ENCODE assay signal across 18 mouse cellular contexts in the genomic region with DNA sequence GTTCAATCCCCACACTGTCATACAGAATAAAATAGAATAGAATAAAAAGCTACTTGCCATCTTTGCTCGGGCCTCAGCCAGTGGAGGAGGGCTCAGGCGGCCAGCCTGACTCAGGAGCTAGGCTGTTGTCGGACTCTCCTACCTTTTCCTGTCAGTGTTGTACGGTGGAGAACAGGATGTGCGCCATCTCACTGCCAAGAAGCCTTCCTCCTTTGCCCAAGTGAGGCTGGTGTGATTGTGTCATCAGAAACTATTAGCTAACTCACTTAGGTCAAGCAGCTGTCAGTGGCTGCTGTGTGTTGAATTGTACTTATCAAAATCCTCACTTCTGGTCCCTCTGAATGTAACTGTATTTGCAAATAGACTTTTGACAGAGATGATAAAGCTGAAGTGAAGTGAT. TPM values are rescaled to one million over a fixed set of nuclear protein-coding genes. Genes with fewer than 3 reads are reported as not detected.
A peak's percentile ranks its signal among the peaks of the same experiment; 100 is the strongest.
DNase-seq lines count a peak whose midpoint lies in the region; ATAC-seq lines count a peak whose summit lies in the region.
"Had no signal": no experiment of that assay in that cellular context is flagged by ENCODE, and none has a peak within 500 bp of the region (broad histone marks: within the 10 kb centered on the region; RNA-seq: fewer than 3 reads in every experiment).

No protein-coding gene starts in this region.

- H3K9me3 ChIP-seq in forebrain, embryonic 12.5 days: no peaks in the 10 kb centered on the region
- H3K9me3 ChIP-seq in forebrain, embryonic 11.5 days (ENCODE audit: control insufficient read depth, low read length): no peaks in the 10 kb centered on the region
- H3K9me3 ChIP-seq in liver, embryonic 15.5 days (replicated peaks): no peaks in the 10 kb centered on the region
- no peaks in the 10 kb centered on the region for H3K9me3 ChIP-seq in intestine, embryonic 15.5 days
- H3K9me3 ChIP-seq: embryonic facial prominence, embryonic 10.5 days; heart, embryonic 15.5 days; lung, embryonic 15.5 days; midbrain, embryonic 13.5 days had no signal

- no peaks in the 10 kb centered on the region for H3K36me3 ChIP-seq in forebrain, embryonic 12.5 days (replicated peaks)
- no peaks in the 10 kb centered on the region for H3K36me3 ChIP-seq in forebrain, embryonic 11.5 days (ENCODE audit: control insufficient read depth, insufficient read depth, low read length)
- H3K36me3 ChIP-seq in liver, embryonic 15.5 days (replicated peaks): peaks cover 20% of the 10 kb centered on the region
- H3K36me3 ChIP-seq in intestine, embryonic 15.5 days: no peaks in the 10 kb centered on the region
- H3K36me3 ChIP-seq: embryonic facial prominence, embryonic 10.5 days; heart, embryonic 15.5 days; lung, embryonic 15.5 days had no signal

- peak overlapping the region; percentile 17; the same call in 1 of the 2 replicates for H3K9ac ChIP-seq in forebrain, embryonic 12.5 days
- H3K9ac ChIP-seq in forebrain, embryonic 11.5 days (ENCODE audit: low read length): no peak overlapping the region
- no peak overlapping the region for H3K9ac ChIP-seq in liver, embryonic 15.5 days
- no peak overlapping the region for H3K9ac ChIP-seq in intestine, embryonic 15.5 days
- H3K9ac ChIP-seq: heart, embryonic 15.5 days; lung, embryonic 15.5 days; midbrain, embryonic 13.5 days had no signal

- H3K27ac ChIP-seq in forebrain, embryonic 12.5 days: no peak overlapping the region
- no peak overlapping the region for H3K27ac ChIP-seq in forebrain, embryonic 11.5 days (ENCODE audit: low read depth, low read length)
- 0 out of 2 replicates have a peak overlapping the region, but pooled peaks have one; percentile 9 for H3K27ac ChIP-seq in liver, embryonic 15.5 days (replicated peaks)
- H3K27ac ChIP-seq in intestine, embryonic 15.5 days: no peak overlapping the region
- H3K27ac ChIP-seq: embryonic facial prominence, embryonic 10.5 days; heart, embryonic 15.5 days; lung, embryonic 15.5 days; midbrain, embryonic 13.5 days had no signal

- 91% methylated on average over 5 of the region's 5 CpGs for WGBS in forebrain, embryonic 12.5 days
- WGBS in forebrain, embryonic 11.5 days: 86% methylated on average over 5 of the region's 5 CpGs
- WGBS in liver, embryonic 15.5 days (ENCODE audit: insufficient replicate concordance): 54% methylated on average over 5 of the region's 5 CpGs
- WGBS in intestine, embryonic 15.5 days: 75% methylated on average over 5 of the region's 5 CpGs

- no peaks in the 10 kb centered on the region for H3K27me3 ChIP-seq in forebrain, embryonic 12.5 days
- no peaks in the 10 kb centered on the region for H3K27me3 ChIP-seq in forebrain, embryonic 11.5 days (ENCODE audit: control insufficient read depth, insufficient read depth, low read length)
- H3K27me3 ChIP-seq in liver, embryonic 15.5 days: no peaks in the 10 kb centered on the region
- no peaks in the 10 kb centered on the region for H3K27me3 ChIP-seq in intestine, embryonic 15.5 days (replicated peaks)
- H3K27me3 ChIP-seq: heart, embryonic 15.5 days; lung, embryonic 15.5 days; midbrain, embryonic 13.5 days had no signal

- peaks cover 10% of the 10 kb centered on the region for H3K4me1 ChIP-seq in forebrain, embryonic 12.5 days
- no peaks in the 10 kb centered on the region; the same call in 1 of the 2 replicates for H3K4me1 ChIP-seq in forebrain, embryonic 11.5 days (replicated peaks; ENCODE audit: control insufficient read depth, insufficient read depth, low read length)
- H3K4me1 ChIP-seq in liver, embryonic 15.5 days (replicated peaks): peaks cover 45% of the 10 kb centered on the region
- H3K4me1 ChIP-seq in intestine, embryonic 15.5 days (replicated peaks): peaks cover 8% of the 10 kb centered on the region; the same call in 1 of the 2 replicates

- no peak for ATAC-seq in forebrain, embryonic 12.5 days (ENCODE audit: low FRiP score)
- no peak for ATAC-seq in forebrain, embryonic 11.5 days (replicated peaks; ENCODE audit: low FRiP score)
- ATAC-seq in liver, embryonic 15.5 days (ENCODE audit: insufficient read depth): no peak
- no peak for ATAC-seq in intestine, embryonic 15.5 days
- ATAC-seq: hindbrain, embryonic 16.5 days; midbrain, embryonic 13.5 days had no signal

- no peak overlapping the region for H3K4me3 ChIP-seq in forebrain, embryonic 12.5 days (replicated peaks)
- no peak overlapping the region for H3K4me3 ChIP-seq in forebrain, embryonic 11.5 days (ENCODE audit: low read depth, low read length)
- no peak overlapping the region for H3K4me3 ChIP-seq in liver, embryonic 15.5 days (replicated peaks)
- no peak overlapping the region for H3K4me3 ChIP-seq in intestine, embryonic 15.5 days (replicated peaks)
- H3K4me3 ChIP-seq: embryonic facial prominence, embryonic 10.5 days; erythroblast, embryonic 14.5 days; heart, embryonic 15.5 days; lung, embryonic 15.5 days; midbrain, embryonic 13.5 days had no signal

- H3K4me2 ChIP-seq in forebrain, embryonic 12.5 days: no peak overlapping the region
- H3K4me2 ChIP-seq in forebrain, embryonic 11.5 days (ENCODE audit: low read depth, low read length, severe bottlenecking): no peak overlapping the region
- no peak overlapping the region for H3K4me2 ChIP-seq in liver, embryonic 15.5 days
- H3K4me2 ChIP-seq in intestine, embryonic 15.5 days (replicated peaks): no peak overlapping the region
- H3K4me2 ChIP-seq: heart, embryonic 15.5 days; lung, embryonic 15.5 days; midbrain, embryonic 13.5 days had no signal

- DNase-seq in forebrain, embryonic 11.5 days (ENCODE audit: low spot score): no peak
- peak; percentile 64 for DNase-seq in adipocyte (ENCODE audit: low spot score)
- peak; percentile 49 to 55 for DNase-seq in lung, postnatal 4 days
- no peak for DNase-seq in cerebellum, adult 9-11 months
- no peak for DNase-seq in gastrocnemius, postnatal 25 days
- DNase-seq: B cell, adult 2 months; kidney, adult 2 months; right cerebral cortex, postnatal 14 days; thymus, postnatal 4 days had no signal

RNA-seq across cellular contexts. Expression of a gene that starts 10.1 kb away (rescaled TPM):
- polyA plus RNA-seq in forebrain, embryonic 12.5 days (2016; fragmentation: Nextera tagmentation; extraction: Ambion mirVana): 19.2 and 19.6 TPM in 2 replicates
- 11.5 and 15.5 TPM in 2 replicates for polyA plus RNA-seq in forebrain, embryonic 11.5 days (2014; fragmentation: Nextera tagmentation; extraction: Ambion mirVana)
- polyA plus RNA-seq in liver, embryonic 15.5 days (2015; fragmentation: Nextera tagmentation; extraction: Ambion mirVana): 12.2 and 15.8 TPM in 2 replicates
- polyA plus RNA-seq in intestine, embryonic 15.5 days (2015; fragmentation: Nextera tagmentation; extraction: Ambion mirVana): 11.6 and 14.4 TPM in 2 replicates
- 10 to 100 TPM; 20.6 to 26.9 TPM for total RNA-seq in gastrocnemius, postnatal 25 days (2021)

RNA-seq across cellular contexts. Expression of a gene that starts 38.8 kb away (rescaled TPM):
- 0.33 and 0.45 TPM in 2 replicates for polyA plus RNA-seq in forebrain, embryonic 12.5 days (2016; fragmentation: Nextera tagmentation; extraction: Ambion mirVana)
- polyA plus RNA-seq in forebrain, embryonic 11.5 days (2014; fragmentation: Nextera tagmentation; extraction: Ambion mirVana): 0.59 TPM in 1 of 2 replicates, not detected in the other
- polyA plus RNA-seq in liver, embryonic 15.5 days (2015; fragmentation: Nextera tagmentation; extraction: Ambion mirVana): 0.38 and 0.48 TPM in 2 replicates
- 2.1 and 2.4 TPM in 2 replicates for polyA plus RNA-seq in intestine, embryonic 15.5 days (2015; fragmentation: Nextera tagmentation; extraction: Ambion mirVana)
- 1 to 10 TPM; 1.8 to 2.4 TPM for total RNA-seq in gastrocnemius, postnatal 25 days (2021)
- polyA plus RNA-seq: erythroblast, embryonic 14.5 days had no signal

Comparison
In these comparisons a context has a peak if more than half of its experiments do, and no peak if none do; other contexts are left out.
1. DNase-seq: peak in adipocyte (single experiment) and lung, postnatal 4 days (2 of 2); none in forebrain, embryonic 11.5 days (single experiment), cerebellum, adult 9-11 months (single experiment) and gastrocnemius, postnatal 25 days (single experiment).